Mouse (Mus musculus) forebrain, embryonic 16.5 days (tissue): ENCODE data around the gene Lhfp. TPM values are rescaled to one million over a fixed set of nuclear protein-coding genes. Genes with fewer than 3 reads are reported as not detected.

Source experiments
- ATAC-seq: fragments of 200-750 bp; cut with Nextera tagmentation; 2 replicates; pipeline ENCODE4 v1.8.0; 2017; ENCODE audit warnings: mild to moderate bottlenecking, moderate library complexity
- H3K27ac ChIP-seq: fragments of 300-500 bp; sonication (generic); 2 replicates; pipeline ENCODE4 v1.5.1; 2014; ENCODE audit warnings: low read length, control low read depth
- H3K27me3 ChIP-seq: fragments of 300-500 bp; sonication (generic); replicated peaks from 2 replicates; pipeline ENCODE4 v1.6.1; 2014; ENCODE audit warnings: low read length; ENCODE audit not compliant: control insufficient read depth, insufficient read depth
- H3K36me3 ChIP-seq: fragments of 300-500 bp; sonication (generic); 2 replicates; pipeline ENCODE4 v1.6.1; 2014; ENCODE audit not compliant: control insufficient read depth, insufficient read depth
- H3K4me1 ChIP-seq: fragments of 300-500 bp; sonication (generic); replicated peaks from 2 replicates; pipeline ENCODE4 v1.6.1; 2014; ENCODE audit warnings: low read length; ENCODE audit not compliant: control insufficient read depth, insufficient read depth
- H3K4me2 ChIP-seq: fragments of 300-500 bp; sonication (generic); 2 replicates; pipeline ENCODE4 v1.6.1; 2014; ENCODE audit warnings: mild to moderate bottlenecking, low read length, control low read depth
- H3K4me3 ChIP-seq: fragments of 300-500 bp; sonication (generic); replicated peaks from 2 replicates; pipeline ENCODE4 v1.5.1; 2014; ENCODE audit warnings: mild to moderate bottlenecking, low read length, control low read depth
- H3K9ac ChIP-seq: fragments of 300-500 bp; sonication (generic); replicated peaks from 2 replicates; pipeline ENCODE4 v1.6.1; 2014; ENCODE audit warnings: low read depth, low read length, control low read depth
- H3K9me3 ChIP-seq: fragments of 300-500 bp; sonication (generic); 2 replicates; pipeline ENCODE4 v1.6.1; 2016; ENCODE audit warnings: low read length; ENCODE audit not compliant: control insufficient read depth
- WGBS: fragments of 180-500 bp; shearing (Covaris S2); extraction: QIAGEN DNeasy Blood & Tissue Kit; methylation state at CpG from one replicate; pipeline ENCODE4 v1.1.7; 2014; 5-methylcytosine and 5-hydroxymethylcytosine counted together
- polyA plus RNA-seq: library from polyadenylated mRNA; unstranded; fragments of >200 nt; fragmentation: Nextera tagmentation; extraction: Ambion mirVana; gene quantifications from 2 replicates; pipeline ENCODE4 v1.2.1, GENCODE M21; 2015

Gene Lhfp
- polyA plus RNA-seq, 1 experiment from 2014 or later: 43.7 TPM

DNA sequence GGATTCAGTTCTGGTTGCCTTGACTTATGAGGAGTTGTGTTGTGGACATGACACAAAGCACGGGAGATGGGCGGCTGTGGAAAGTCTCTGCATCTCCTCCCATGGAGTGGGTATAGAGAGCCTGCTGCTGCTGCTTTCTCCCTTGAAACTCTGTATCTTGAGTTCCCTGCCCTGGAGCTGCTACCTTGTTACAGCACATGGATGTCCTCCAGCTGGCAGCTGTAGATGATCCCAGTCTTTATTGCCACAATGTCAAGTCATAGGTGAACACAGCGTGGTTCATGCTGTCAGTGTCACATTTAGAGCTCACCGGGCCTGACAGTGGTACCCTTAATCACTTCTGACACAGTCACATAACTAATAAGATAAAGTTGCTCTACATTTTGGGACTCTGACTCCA is 251.7 kb downstream of the Lhfp start:
- no peak overlapping the region for H3K9ac ChIP-seq
- no peak overlapping the region for H3K4me3 ChIP-seq
- no peaks in the 10 kb centered on the region for H3K27me3 ChIP-seq
- H3K4me2 ChIP-seq: no peak overlapping the region
- WGBS: 85% methylated on average over 4 of the region's 4 CpGs
- no peaks in the 10 kb centered on the region for H3K9me3 ChIP-seq
- H3K36me3 ChIP-seq: no peaks in the 10 kb centered on the region
- H3K4me1 ChIP-seq: peaks cover 5% of the 10 kb centered on the region; the same call in 1 of the 2 replicates
- ATAC-seq: no peak
- no peak overlapping the region for H3K27ac ChIP-seq

DNA sequence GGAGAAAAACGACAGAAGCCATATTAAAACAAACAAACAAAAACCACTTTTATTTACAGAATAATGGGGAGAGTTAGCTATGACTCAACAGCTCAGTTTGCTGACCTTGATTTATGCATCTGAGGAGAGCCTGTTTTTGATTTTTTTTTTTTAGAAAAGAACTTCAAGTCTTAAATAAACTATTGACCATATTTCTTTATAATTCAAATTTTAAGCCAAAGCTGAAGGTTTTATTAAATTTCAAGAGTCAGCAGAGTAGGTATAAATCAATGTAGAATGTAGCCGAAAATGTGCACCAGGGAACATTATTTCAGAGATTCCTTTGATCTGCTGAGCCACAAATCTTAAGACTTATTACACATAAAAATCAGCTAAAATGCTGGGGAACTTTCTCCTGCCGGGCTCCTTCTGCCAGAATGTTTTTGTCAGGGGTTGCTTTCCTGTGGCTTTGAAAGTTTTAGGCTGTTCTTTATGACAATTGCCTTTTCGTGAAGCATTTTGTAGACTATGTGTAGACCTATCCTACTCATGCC is 252.6 kb downstream of the Lhfp start:
- H3K9ac ChIP-seq: no peak overlapping the region
- WGBS: 88% methylated on average over 4 of the region's 4 CpGs
- no peaks in the 10 kb centered on the region for H3K9me3 ChIP-seq
- no peaks in the 10 kb centered on the region for H3K27me3 ChIP-seq
- peaks cover 5% of the 10 kb centered on the region; the same call in 1 of the 2 replicates for H3K4me1 ChIP-seq
- H3K4me3 ChIP-seq: no peak overlapping the region
- H3K27ac ChIP-seq: no peak overlapping the region
- no peak for ATAC-seq
- H3K4me2 ChIP-seq: no peak overlapping the region
- no peaks in the 10 kb centered on the region for H3K36me3 ChIP-seq

DNA sequence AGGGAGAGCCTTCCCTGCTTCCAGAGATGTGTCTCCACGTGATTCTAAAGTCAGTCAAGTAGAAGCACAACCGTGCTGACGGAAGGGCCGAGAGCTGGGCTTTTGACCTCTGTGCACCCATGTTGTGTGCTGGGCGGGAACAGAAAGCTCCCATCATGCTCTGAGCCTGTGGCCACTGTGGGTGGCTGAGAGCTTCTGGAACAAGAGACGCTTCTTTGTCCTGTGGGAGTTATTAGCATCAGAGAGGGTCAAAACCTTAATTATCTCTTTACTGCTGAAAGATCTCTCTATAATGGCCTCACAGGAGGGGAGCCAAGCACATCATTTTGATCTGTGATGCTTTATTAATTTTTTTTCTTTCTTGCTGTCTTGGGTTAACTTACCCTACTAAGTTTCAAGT is 253.5 kb downstream of the Lhfp start:
- H3K27me3 ChIP-seq: no peaks in the 10 kb centered on the region
- H3K27ac ChIP-seq: no peak overlapping the region
- H3K9me3 ChIP-seq: no peaks in the 10 kb centered on the region
- no peak overlapping the region for H3K4me2 ChIP-seq
- no peaks in the 10 kb centered on the region for H3K36me3 ChIP-seq
- no peak for ATAC-seq
- no peak overlapping the region for H3K4me3 ChIP-seq
- WGBS: 25% methylated on average over 6 of the region's 6 CpGs
- no peak overlapping the region for H3K9ac ChIP-seq
- no peaks in the 10 kb centered on the region for H3K4me1 ChIP-seq

DNA sequence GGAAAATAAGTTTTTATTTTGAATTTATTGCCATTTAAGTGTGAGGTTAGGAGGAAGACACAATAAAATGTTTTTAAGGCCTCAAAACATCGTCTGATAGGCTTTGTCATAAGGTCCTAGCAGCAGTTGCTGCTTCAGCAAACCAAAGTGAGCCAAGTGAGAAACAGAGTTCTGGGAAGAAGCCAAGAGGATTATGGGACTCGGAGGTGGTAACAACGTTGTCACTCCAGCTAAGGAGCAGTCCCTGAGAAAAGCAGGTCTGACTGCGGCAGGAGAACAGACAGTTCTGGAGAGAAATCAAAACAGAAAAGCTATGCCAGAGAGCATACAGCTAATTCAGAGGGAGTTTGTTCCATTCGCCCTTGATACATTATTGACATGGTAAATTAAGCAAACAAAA is 260.5 kb downstream of the Lhfp start:
- 46% methylated on average over 5 of the region's 5 CpGs for WGBS
- no peak overlapping the region for H3K4me3 ChIP-seq

DNA sequence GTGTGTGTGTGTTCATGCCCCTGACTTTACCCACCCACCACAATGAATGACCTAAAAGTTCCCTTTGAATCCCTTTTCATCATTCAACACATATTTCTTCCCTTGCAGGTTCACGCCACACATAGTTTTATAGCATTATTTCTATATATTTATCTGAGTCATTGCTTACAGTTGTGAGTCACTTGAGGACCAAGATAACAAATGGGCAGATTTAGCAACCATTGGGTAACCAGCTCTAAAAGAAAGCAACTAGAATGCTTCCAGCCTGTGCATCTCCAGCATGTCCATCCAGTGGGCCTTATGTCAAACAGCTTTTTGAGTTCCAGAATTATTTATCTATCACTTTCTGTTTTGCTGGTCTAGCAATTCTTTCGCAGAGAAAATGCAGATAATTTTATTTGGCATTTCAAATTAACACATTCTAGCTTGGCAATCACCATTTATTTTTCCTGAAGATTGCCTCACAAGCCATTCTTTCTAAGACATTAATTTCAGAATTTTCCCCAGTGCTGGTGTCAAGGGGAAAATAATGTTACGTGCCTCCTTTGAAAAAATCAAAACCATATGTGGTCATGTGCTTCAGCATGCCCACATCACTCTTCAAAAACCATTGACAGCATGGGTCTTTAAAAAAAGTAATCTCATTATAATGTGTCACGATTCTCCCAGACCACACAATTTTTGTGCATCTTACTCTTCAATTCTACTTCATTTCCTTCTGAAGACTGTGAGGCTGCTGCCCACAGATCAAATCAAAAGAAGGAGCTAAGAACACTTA is 263.0 kb downstream of the Lhfp start:
- Histone ChIP-seq H3K9ac (no peak overlapping the region), H3K4me2 (no peak overlapping the region), H3K4me3 (no peak overlapping the region), H3K4me1 (peaks cover 8% of the 10 kb centered on the region; the same call in 1 of the 2 replicates), H3K9me3 (0 out of 2 replicates have a peak, but pooled peaks cover 5% of the 10 kb centered on the region), H3K27ac (no peak overlapping the region), H3K27me3 (no peaks in the 10 kb centered on the region), H3K36me3 (no peaks in the 10 kb centered on the region)
- no peak for ATAC-seq
- whole genome bisulfite sequencing: 67% methylated on average over 4 of the region's 4 CpGs

More for the DNA sequence above, 260.5 kb downstream of the Lhfp start:
- no peak overlapping the region for H3K9ac ChIP-seq
- H3K27me3 ChIP-seq: no peaks in the 10 kb centered on the region
- no peak overlapping the region for H3K27ac ChIP-seq
- no peak overlapping the region for H3K4me2 ChIP-seq
- H3K36me3 ChIP-seq: no peaks in the 10 kb centered on the region
- H3K4me1 ChIP-seq: 0 out of 2 replicates have a peak, but pooled peaks cover 8% of the 10 kb centered on the region
- ATAC-seq: no peak
- H3K9me3 ChIP-seq: 0 out of 2 replicates have a peak, but pooled peaks cover 5% of the 10 kb centered on the region

DNA sequence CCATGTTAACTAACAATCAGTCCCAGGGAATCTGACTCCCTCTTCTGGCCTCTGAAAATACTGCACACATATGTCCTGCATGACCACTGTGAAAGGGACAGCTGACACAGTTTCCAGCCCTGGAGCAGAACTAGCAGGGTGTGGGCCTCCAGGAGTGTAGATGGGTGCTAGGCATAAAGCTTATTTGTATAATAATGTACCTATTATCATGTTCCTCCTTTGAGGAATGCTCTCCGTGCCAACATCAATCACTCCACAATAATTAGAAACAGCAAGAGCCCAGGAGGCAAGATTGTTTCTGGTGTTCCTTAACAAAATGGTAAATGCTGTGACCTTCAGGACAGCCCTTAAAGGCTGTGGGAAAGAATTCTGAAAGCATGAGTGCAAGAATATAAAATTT is 264.5 kb downstream of the Lhfp start:
- Histone ChIP-seq H3K36me3 (no peaks in the 10 kb centered on the region), H3K4me3 (no peak overlapping the region), H3K4me1 (peaks cover 16% of the 10 kb centered on the region), H3K27me3 (no peaks in the 10 kb centered on the region), H3K9ac (no peak overlapping the region), H3K9me3 (0 out of 2 replicates have a peak, but pooled peaks cover 5% of the 10 kb centered on the region), H3K27ac (no peak overlapping the region), H3K4me2 (no peak overlapping the region)
- no peak for ATAC-seq
- 58% methylated on average over 1 of the region's 1 CpGs for WGBS

DNA sequence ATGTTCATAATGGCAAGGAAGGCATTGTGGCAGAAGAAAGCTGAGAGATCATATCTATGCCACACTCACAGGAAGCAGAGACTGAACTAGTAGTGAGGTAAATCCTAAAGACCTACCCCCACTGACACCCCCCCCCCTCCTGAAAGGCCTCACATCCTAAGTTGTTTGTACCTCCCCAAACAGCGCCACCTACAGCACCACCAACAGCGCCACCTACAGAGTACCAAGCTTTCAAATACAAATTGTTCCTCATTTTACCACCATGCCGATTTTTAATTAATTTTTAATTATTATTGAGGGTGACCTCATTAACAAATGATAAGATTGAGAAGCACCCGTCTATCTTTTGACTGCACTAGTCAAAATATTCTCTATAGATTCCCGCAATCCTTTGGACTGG is 267.3 kb downstream of the Lhfp start:
- no peak overlapping the region for H3K27ac ChIP-seq
- H3K9me3 ChIP-seq: 0 out of 2 replicates have a peak, but pooled peaks cover 5% of the 10 kb centered on the region
- no peak overlapping the region for H3K9ac ChIP-seq
- 56% methylated on average over 5 of the region's 5 CpGs for WGBS
- H3K4me3 ChIP-seq: no peak overlapping the region
- ATAC-seq: no peak
- no peaks in the 10 kb centered on the region for H3K36me3 ChIP-seq
- H3K27me3 ChIP-seq: no peaks in the 10 kb centered on the region
- peaks cover 9% of the 10 kb centered on the region for H3K4me1 ChIP-seq
- H3K4me2 ChIP-seq: no peak overlapping the region

DNA sequence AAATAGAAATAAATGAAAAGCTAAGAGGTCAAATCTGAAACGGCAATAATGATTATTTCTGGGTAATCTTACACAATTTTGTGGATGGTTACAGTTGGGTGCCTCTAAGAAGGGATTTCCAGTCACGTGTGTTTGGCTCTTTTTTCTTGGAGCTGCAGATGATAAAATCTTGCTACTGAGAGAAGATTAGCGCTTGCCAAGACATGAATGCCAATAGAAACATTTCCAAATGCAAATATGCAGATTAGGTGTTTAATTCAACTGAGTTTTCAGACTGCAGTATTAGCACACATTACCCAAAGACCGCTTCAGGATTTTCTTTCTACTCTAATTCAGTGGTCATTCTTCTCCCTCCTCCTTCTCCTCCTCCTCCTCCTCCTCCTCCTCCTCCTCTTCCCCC is 268.8 kb downstream of the Lhfp start:
- Histone ChIP-seq H3K27ac (peak overlapping the region; percentile 60; the same call in 1 of the 2 replicates), H3K27me3 (no peaks in the 10 kb centered on the region), H3K4me2 (no peak overlapping the region), H3K4me3 (no peak overlapping the region), H3K4me1 (peaks cover 11% of the 10 kb centered on the region), H3K9me3 (0 out of 2 replicates have a peak, but pooled peaks cover 5% of the 10 kb centered on the region), H3K36me3 (no peaks in the 10 kb centered on the region), H3K9ac (no peak overlapping the region)
- peak; percentile 69 for ATAC-seq
- 25% methylated on average over 4 of the region's 4 CpGs for WGBS

DNA sequence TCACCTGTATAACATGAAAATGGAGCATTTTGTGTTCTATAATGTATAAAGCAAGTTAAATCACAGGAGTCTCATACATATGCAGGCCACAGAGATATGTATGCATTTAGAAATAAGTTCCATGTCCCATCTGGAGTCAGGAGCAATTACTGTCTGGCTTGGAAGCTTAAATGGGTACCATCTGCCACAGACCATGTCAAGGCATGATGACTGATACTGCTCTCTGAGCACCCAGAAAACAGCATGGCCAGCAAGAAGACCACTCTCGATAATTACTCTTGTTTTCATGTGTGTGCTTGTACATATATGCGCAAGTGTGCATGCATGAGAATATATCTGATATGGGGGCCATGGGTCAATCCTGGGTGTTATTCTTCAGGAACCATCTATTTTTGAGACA is 269.3 kb downstream of the Lhfp start:
- H3K27ac ChIP-seq: peak overlapping the region; percentile 60; the same call in 1 of the 2 replicates
- 0 out of 2 replicates have a peak, but pooled peaks cover 5% of the 10 kb centered on the region for H3K9me3 ChIP-seq
- H3K4me2 ChIP-seq: no peak overlapping the region
- peaks cover 12% of the 10 kb centered on the region for H3K4me1 ChIP-seq
- ATAC-seq: peak; percentile 83
- H3K36me3 ChIP-seq: no peaks in the 10 kb centered on the region
- no peak overlapping the region for H3K9ac ChIP-seq
- H3K27me3 ChIP-seq: no peaks in the 10 kb centered on the region
- no peak overlapping the region for H3K4me3 ChIP-seq
- 82% methylated on average over 2 of the region's 2 CpGs for WGBS
